Mouse (Mus musculus) forebrain, embryonic 11.5 days (tissue): ENCODE measurements around the gene Dynll1. TPM values are rescaled to one million over a fixed set of nuclear protein-coding genes. Genes with fewer than 3 reads are reported as not detected.

Experiments
- ATAC-seq: fragments of 200-750 bp; cut with Nextera tagmentation; replicated peaks from 2 replicates; pipeline ENCODE4 v1.8.0; 2017; ENCODE audit warnings: moderate TSS enrichment; ENCODE audit not compliant: low FRiP score
- DNase-seq: peaks from one replicate; pipeline ENCODE4 v3.0.0-alpha.2; 2017; ENCODE audit warnings: low spot score
- H3K27ac ChIP-seq: fragments of 300-500 bp; sonication (generic); 2 replicates; pipeline ENCODE4 v1.5.1; 2014; ENCODE audit warnings: low read depth, low read length
- H3K27me3 ChIP-seq: fragments of 300-500 bp; sonication (generic); 2 replicates; pipeline ENCODE4 v1.6.1; 2014; ENCODE audit warnings: mild to moderate bottlenecking, low read length, mixed read lengths; ENCODE audit not compliant: control insufficient read depth, insufficient read depth
- H3K36me3 ChIP-seq: fragments of 300-500 bp; sonication (generic); 2 replicates; pipeline ENCODE4 v1.6.1; 2014; ENCODE audit warnings: mild to moderate bottlenecking, low read length, moderate library complexity, mixed read lengths; ENCODE audit not compliant: control insufficient read depth, insufficient read depth
- H3K4me1 ChIP-seq: fragments of 300-500 bp; sonication (generic); replicated peaks from 2 replicates; pipeline ENCODE4 v1.6.1; 2014; ENCODE audit warnings: low read length, mixed read lengths; ENCODE audit not compliant: control insufficient read depth, insufficient read depth
- H3K4me2 ChIP-seq: fragments of 300-500 bp; sonication (generic); 2 replicates; pipeline ENCODE4 v1.6.1; 2014; ENCODE audit warnings: low read depth, mild to moderate bottlenecking, low read length, moderate library complexity, mixed read lengths; ENCODE audit not compliant: severe bottlenecking
- H3K4me3 ChIP-seq: fragments of 300-500 bp; sonication (generic); 2 replicates; pipeline ENCODE4 v1.5.1; 2014; ENCODE audit warnings: low read depth, low read length
- H3K9ac ChIP-seq: fragments of 300-500 bp; sonication (generic); 2 replicates; pipeline ENCODE4 v1.6.1; 2014; ENCODE audit warnings: low read length
- H3K9me3 ChIP-seq: fragments of 300-500 bp; sonication (generic); 2 replicates; pipeline ENCODE4 v1.6.1; 2016; ENCODE audit warnings: low read length, mixed read lengths; ENCODE audit not compliant: control insufficient read depth
- WGBS: fragments of 180-500 bp; shearing (Covaris S2); extraction: QIAGEN DNeasy Blood & Tissue Kit; methylation state at CpG from one replicate; pipeline ENCODE4 v1.1.7; 2014; 5-methylcytosine and 5-hydroxymethylcytosine counted together
- polyA plus RNA-seq: library from polyadenylated mRNA; unstranded; fragments of >200 nt; fragmentation: Nextera tagmentation; extraction: Ambion mirVana; gene quantifications from 2 replicates; pipeline ENCODE4 v1.2.1, GENCODE M21; 2014

The Dynll1 gene
- polyA plus RNA-seq, 1 experiment from 2014 or later, result 1,518 TPM

DNA sequence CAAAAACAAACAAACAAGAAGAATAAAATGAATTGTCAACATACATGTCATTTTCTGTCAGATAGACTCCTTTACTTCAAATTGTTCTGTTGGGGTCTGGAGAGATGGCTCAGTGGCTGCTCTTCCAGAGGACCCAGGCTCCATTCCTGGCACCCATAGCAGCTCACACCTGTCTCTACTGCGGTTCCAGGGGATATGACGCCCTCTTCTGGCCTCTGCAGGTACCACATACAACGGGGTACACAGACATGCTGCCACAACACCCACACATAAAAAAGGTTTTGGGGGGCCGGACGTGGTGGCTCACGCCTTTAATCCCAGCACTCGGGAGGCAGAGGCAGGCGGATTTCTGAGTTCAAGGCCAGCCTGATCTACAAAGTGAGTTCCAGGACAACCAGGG lies 6.6 kb downstream of the Dynll1 start:
- H3K4me3 ChIP-seq, result no peak overlapping the region
- H3K9me3 ChIP-seq, result no peaks in the 10 kb centered on the region
- no peak for ATAC-seq
- H3K4me1 ChIP-seq, result peaks cover 10% of the 10 kb centered on the region; the same call in 1 of the 2 replicates
- WGBS, result 91% methylated on average over 8 of the region's 8 CpGs
- peaks cover 8% of the 10 kb centered on the region for H3K36me3 ChIP-seq
- no peak for DNase-seq
- H3K27ac ChIP-seq, result no peak overlapping the region
- H3K9ac ChIP-seq, result no peak overlapping the region
- no peak overlapping the region for H3K4me2 ChIP-seq
- H3K27me3 ChIP-seq, result no peaks in the 10 kb centered on the region

DNA sequence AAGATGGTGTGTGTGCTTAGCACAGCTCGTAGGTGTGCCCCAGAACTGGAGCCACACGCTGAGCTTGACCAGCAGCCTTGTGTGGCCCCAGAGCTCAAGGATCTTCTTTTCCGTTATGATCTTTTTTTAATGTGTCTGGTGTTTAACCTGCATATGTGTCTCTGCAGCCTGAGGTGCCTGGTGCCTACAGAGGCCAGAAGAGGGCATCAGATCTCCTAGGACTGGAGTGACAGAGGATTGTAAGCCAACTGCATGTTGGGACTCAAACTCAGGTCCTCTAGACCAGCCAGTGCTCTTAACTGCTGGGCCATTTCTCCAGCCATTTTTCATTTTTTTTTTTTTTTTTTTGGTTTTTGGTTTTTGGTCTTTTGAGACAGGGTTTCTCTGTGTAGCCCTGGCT lies 16.1 kb downstream of the Dynll1 start:
- no peaks in the 10 kb centered on the region for H3K27me3 ChIP-seq
- 92% methylated on average over 3 of the region's 3 CpGs for WGBS

DNA sequence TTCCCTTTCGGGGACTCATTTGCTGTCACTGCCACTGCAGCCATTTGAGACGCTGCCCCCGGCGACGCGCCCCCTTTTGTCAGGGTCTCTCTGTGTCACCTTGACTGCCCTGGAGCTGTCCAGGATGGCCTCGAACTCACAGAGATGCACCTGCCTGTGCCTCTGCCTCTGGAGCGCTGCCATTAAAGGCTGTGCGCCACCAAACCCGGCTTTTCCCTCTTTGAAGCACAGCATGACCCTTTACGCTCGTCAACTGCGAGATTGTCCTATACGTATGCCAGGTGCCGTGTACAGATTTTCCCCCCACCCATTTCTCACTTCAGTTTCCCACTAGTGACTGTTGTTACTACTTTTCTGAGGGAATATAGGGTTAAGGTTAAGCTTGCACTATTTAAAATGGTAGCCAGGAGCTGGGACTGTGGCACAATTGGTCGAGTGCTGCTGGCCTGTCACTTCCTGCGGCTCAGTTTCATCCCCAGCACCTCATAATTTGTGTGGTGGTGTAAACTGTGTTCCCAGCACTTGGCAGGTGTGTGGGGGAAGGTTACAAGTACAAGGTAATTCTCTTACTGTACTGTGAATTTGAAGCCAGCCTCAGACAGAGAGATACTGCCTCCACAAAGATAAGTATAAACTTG lies 20.6 kb downstream of the Dynll1 start:
- DNase-seq (peak; percentile 61), ATAC-seq (0 out of 2 replicates have a peak, but pooled peaks have one; percentile 2)
- 11% methylated on average over 17 of the region's 17 CpGs for WGBS
- Histone ChIP-seq H3K27ac (no peak overlapping the region), H3K4me2 (peak overlapping the region; percentile 62), H3K27me3 (no peaks in the 10 kb centered on the region), H3K4me1 (peaks cover 7% of the 10 kb centered on the region), H3K9ac (peak overlapping the region; percentile 77), H3K36me3 (no peaks in the 10 kb centered on the region), H3K4me3 (peak overlapping the region; percentile 96), H3K9me3 (no peaks in the 10 kb centered on the region)

More for the DNA sequence above, 16.1 kb downstream of the Dynll1 start:
- H3K4me3 ChIP-seq, result no peak overlapping the region
- H3K9ac ChIP-seq, result no peak overlapping the region
- no peaks in the 10 kb centered on the region for H3K9me3 ChIP-seq
- H3K4me2 ChIP-seq, result no peak overlapping the region
- no peak overlapping the region for H3K27ac ChIP-seq
- H3K4me1 ChIP-seq, result peaks cover 7% of the 10 kb centered on the region
- ATAC-seq (no peak), DNase-seq (no peak)
- no peaks in the 10 kb centered on the region for H3K36me3 ChIP-seq

DNA sequence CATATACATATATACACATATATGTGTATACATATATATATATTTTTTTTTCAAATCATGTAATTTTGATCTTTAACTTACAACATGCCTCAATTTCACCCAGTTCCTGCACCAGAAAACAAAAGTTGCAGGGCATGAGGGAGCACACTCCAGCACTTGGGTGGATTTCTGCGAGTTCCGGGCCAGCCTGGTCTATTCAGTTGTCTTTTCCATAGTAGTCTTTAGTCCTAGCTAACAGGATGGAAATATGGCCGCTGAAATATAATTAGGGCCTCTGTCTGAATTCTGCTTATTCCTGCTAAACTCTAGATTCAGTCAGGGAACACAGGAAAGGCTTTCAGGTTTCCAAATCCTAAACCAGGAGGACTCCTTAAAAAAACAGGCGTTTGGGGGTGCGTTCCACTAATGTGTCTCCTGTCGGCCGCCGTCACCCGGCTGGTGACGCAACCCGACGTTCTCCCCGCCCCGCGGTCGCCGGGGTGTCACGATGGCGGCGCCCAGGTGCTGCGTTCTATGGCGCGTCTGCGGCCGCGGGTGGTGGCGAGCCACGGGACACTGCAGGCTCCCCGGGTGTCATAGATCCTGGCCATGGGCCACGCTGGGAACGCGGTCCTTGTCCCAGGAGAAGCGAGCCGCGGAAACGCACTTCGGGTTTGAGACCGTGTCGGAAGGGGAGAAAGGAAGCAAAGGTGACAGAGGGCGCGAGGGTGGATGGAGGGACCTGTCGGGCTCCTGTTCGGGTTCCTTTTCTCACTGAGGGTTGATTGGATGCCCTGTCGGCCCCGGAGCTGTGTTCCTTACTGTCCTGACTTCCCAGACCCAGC lies 21.4 kb downstream of the Dynll1 start, which contains the start of gene Coq5:
Gene Coq5, plus strand, starts transcription at position 441 of the 824 bp plus-strand sequence.
- DNase-seq (peak; percentile 90), ATAC-seq (peak; percentile 71)
- H3K27me3 ChIP-seq, result no peaks in the 10 kb centered on the region
- peaks cover 7% of the 10 kb centered on the region for H3K4me1 ChIP-seq
- peak within 1 kb of the TSS; percentile 62 for H3K4me2 ChIP-seq
- WGBS, result 5% methylated on average over 45 of the region's 45 CpGs
- H3K27ac ChIP-seq, result no peak within 1 kb of the TSS
- H3K9ac ChIP-seq, result peak within 1 kb of the TSS; percentile 77
- peak within 1 kb of the TSS; percentile 96 for H3K4me3 ChIP-seq
- no peaks in the 10 kb centered on the region for H3K36me3 ChIP-seq
- H3K9me3 ChIP-seq, result no peaks in the 10 kb centered on the region

DNA sequence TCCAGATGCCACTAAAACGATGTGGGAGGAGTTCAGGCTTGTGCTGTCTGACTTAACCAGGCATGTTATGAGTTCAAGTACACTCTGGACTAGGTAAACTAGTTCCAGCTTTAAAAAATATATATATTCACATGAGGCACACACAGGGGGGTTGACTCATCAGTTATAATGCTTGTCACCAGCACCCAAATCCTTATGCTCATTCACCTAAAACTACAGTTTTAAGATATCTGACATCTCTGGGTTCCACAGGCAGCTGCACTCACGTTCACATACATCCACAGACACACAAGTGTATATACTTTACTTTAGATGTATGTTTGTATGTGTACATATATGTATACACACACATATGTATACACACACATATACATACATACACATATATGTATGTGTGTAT lies 22.0 kb downstream of the Dynll1 start:
- DNase-seq (no peak), ATAC-seq (no peak)
- Histone ChIP-seq H3K4me3 (no peak overlapping the region), H3K9me3 (no peaks in the 10 kb centered on the region), H3K27ac (no peak overlapping the region), H3K27me3 (no peaks in the 10 kb centered on the region), H3K4me2 (no peak overlapping the region), H3K9ac (no peak overlapping the region), H3K4me1 (peaks cover 7% of the 10 kb centered on the region), H3K36me3 (no peaks in the 10 kb centered on the region)
- 63% methylated on average over 2 of the region's 2 CpGs for WGBS

DNA sequence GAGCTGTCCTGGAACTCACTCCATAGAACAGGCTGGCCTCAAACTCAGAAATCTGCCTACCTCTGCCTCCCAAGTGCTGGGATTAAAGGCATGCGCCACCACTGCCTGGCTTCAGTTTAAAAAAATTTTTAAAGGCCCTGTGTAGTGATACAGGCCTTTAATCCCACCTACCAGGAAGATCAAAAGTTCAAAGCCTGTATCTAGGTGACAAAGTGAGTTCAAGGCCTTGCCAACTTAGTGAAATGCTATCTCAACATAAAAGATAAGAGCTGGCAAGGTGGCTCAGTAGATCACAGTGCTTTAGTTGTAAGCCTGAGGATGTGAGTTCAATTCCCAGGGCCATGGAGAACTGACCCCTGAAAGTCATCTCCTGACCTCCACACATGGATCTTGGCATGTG lies 22.7 kb downstream of the Dynll1 start:
- WGBS, result 90% methylated on average over 1 of the region's 1 CpGs
- Histone ChIP-seq H3K9ac (no peak overlapping the region), H3K27me3 (no peaks in the 10 kb centered on the region), H3K4me2 (no peak overlapping the region), H3K27ac (no peak overlapping the region), H3K4me1 (peaks cover 7% of the 10 kb centered on the region), H3K9me3 (no peaks in the 10 kb centered on the region), H3K36me3 (no peaks in the 10 kb centered on the region), H3K4me3 (no peak overlapping the region)
- DNase-seq, result no peak
- no peak for ATAC-seq

DNA sequence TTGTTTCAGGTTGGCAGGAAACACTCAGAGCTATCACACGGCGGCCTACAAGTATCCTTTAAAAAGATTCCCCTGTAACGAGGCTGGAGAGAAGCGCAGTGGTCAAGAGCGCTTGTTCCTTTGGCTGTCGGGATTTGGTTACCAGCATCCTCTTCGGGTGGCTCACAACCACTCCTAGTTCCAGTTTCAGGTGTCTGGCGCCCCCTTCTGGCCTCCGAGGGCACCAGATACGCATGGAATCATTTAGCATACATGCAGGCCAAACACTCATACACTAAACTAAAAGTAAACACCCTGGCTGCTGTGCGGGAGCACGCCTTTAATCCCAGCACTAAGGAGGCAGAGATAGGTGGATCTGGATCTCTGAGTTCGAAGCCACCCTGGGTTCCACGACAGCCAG lies 24.8 kb downstream of the Dynll1 start:
- ATAC-seq (no peak), DNase-seq (peak; percentile 76)
- Histone ChIP-seq H3K4me1 (peaks cover 7% of the 10 kb centered on the region), H3K9ac (no peak overlapping the region), H3K36me3 (no peaks in the 10 kb centered on the region), H3K27me3 (no peaks in the 10 kb centered on the region), H3K4me3 (no peak overlapping the region), H3K4me2 (no peak overlapping the region), H3K9me3 (no peaks in the 10 kb centered on the region), H3K27ac (no peak overlapping the region)
- 31% methylated on average over 14 of the region's 14 CpGs for WGBS

DNA sequence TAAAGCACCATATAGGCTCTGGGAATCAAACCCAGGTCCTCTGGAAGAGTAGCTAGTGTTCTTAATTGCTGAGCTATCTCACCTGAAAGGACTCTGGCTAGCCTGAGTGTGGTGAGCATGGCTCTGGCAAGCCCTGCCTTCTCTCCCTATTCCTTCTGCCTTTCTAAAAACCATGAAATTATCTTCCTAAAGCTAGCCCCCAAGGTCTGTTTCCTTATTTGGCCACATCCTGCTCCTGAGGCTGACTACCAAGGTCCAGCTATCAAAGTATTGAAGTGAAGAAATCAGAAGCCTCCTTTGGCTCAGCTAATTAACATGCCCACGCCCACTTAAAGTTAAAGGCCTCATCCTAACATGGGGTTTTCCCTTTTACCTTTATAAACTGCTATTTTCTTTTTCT lies 26.0 kb downstream of the Dynll1 start:
- Histone ChIP-seq H3K27me3 (no peaks in the 10 kb centered on the region), H3K9me3 (no peaks in the 10 kb centered on the region), H3K36me3 (no peaks in the 10 kb centered on the region), H3K9ac (no peak overlapping the region), H3K4me2 (no peak overlapping the region), H3K27ac (no peak overlapping the region), H3K4me1 (peaks cover 8% of the 10 kb centered on the region), H3K4me3 (no peak overlapping the region)
- ATAC-seq (no peak), DNase-seq (no peak)
- 86% methylated on average over 1 of the region's 1 CpGs for WGBS
